Mouse (Mus musculus) liver, embryonic 13.5 days (tissue): Measurements from ENCODE around the gene Tec. TPM values are rescaled to one million over a fixed set of nuclear protein-coding genes. Genes with fewer than 3 reads are reported as not detected.

ENCODE experiments used
- ATAC-seq: fragments of 200-750 bp; cut with Nextera tagmentation; 2 replicates; pipeline ENCODE4 v1.8.0; 2017; ENCODE audit warnings: low read depth, mild to moderate bottlenecking, moderate number of reproducible peaks, moderate library complexity
- DNase-seq: peaks from one replicate; pipeline ENCODE4 v3.0.0; 2022
- H3K27ac ChIP-seq: fragments of 300-500 bp; sonication (generic); 2 replicates; pipeline ENCODE4 v1.5.1; 2015; ENCODE audit warnings: moderate library complexity, mild to moderate bottlenecking, inconsistent platforms
- H3K27me3 ChIP-seq: fragments of 300-500 bp; sonication (generic); 2 replicates; pipeline ENCODE4 v1.6.1; 2015; ENCODE audit warnings: mild to moderate bottlenecking, inconsistent platforms
- H3K36me3 ChIP-seq: fragments of 300-500 bp; sonication (generic); 2 replicates; pipeline ENCODE4 v1.6.1; 2015; ENCODE audit warnings: mild to moderate bottlenecking, inconsistent platforms
- H3K4me1 ChIP-seq: fragments of 300-500 bp; sonication (generic); replicated peaks from 2 replicates; pipeline ENCODE4 v1.6.1; 2015; ENCODE audit warnings: inconsistent platforms
- H3K4me2 ChIP-seq: fragments of 300-500 bp; sonication (generic); 2 replicates; pipeline ENCODE4 v1.6.1; 2015; ENCODE audit warnings: inconsistent platforms, mild to moderate bottlenecking, moderate library complexity
- H3K4me3 ChIP-seq: fragments of 300-500 bp; sonication (generic); replicated peaks from 2 replicates; pipeline ENCODE4 v1.5.1; 2015; ENCODE audit warnings: mild to moderate bottlenecking, inconsistent platforms
- H3K9ac ChIP-seq: fragments of 300-500 bp; sonication (generic); 2 replicates; pipeline ENCODE4 v1.6.1; 2015; ENCODE audit warnings: mild to moderate bottlenecking, inconsistent platforms
- H3K9me3 ChIP-seq: fragments of 300-500 bp; sonication (generic); replicated peaks from 2 replicates; pipeline ENCODE4 v1.6.1; 2016; ENCODE audit warnings: inconsistent platforms
- WGBS: fragments of 180-500 bp; shearing (Covaris S2); methylation state at CpG from one replicate; pipeline ENCODE4 v1.1.7; 2015; ENCODE audit not compliant: insufficient replicate concordance; 5-methylcytosine and 5-hydroxymethylcytosine counted together
- polyA plus RNA-seq: library from polyadenylated mRNA; unstranded; fragments of >200 nt; fragmentation: Nextera tagmentation; extraction: Ambion mirVana; gene quantifications from 2 replicates; pipeline ENCODE4 v1.2.1, GENCODE M21; 2015

The Tec gene
- polyA plus RNA-seq: 3.9 and 5.2 TPM in 2 replicates

DNA sequence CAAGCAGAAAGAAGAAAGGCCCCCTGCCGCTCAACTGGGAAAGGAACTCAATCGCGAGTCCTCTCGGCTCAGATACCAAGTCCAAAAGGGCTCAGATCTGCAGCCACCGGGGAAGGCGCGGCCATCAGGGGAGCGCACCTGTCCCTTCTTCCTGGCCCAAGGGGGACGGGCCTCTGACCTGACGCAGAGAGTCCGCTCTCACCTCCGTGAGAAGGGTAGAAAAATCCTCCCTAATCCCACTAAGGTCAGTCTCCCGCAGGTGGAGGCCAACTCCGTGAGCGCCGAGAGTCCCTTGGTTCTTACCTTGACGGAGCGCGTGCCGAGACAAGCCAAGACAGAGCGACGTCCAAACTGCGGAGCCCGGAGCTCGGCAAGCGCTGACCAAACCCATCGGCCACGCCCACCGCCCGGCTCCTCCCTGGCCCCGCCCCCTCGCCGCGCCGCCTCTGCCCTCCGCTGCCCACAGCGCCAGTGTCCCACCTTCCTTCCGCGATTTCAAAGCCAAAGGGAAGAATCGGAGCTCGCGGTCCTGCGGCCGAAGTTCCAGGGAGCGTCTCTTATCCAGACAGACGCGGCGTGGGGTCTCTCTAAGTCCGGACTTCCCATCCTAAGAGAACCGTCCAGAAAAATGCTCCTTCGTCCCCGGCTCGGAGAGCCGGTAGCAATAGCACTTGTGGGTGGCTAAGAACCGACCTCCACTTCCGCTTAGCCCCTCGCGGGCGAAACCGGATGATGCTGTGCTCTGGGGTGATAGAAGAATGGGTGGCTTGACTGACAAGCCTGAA, at the start of gene Tec:
Gene Tec, minus strand, starts transcription at position 393 of the 785 bp plus-strand sequence.
- peaks cover 39% of the 10 kb centered on the region for H3K27me3 ChIP-seq
- peak within 1 kb of the TSS; percentile 57 for H3K9ac ChIP-seq
- DNase-seq (peak; percentile 83), ATAC-seq (peak; percentile 90)
- H3K4me2 ChIP-seq: peak within 1 kb of the TSS; percentile 76
- no peaks in the 10 kb centered on the region for H3K9me3 ChIP-seq
- no peak within 1 kb of the TSS for H3K27ac ChIP-seq
- peak within 1 kb of the TSS; percentile 63 for H3K4me3 ChIP-seq
- under 1% methylated on average over 60 of the region's 60 CpGs for WGBS
- no peaks in the 10 kb centered on the region for H3K36me3 ChIP-seq
- H3K4me1 ChIP-seq: peaks cover 39% of the 10 kb centered on the region

DNA sequence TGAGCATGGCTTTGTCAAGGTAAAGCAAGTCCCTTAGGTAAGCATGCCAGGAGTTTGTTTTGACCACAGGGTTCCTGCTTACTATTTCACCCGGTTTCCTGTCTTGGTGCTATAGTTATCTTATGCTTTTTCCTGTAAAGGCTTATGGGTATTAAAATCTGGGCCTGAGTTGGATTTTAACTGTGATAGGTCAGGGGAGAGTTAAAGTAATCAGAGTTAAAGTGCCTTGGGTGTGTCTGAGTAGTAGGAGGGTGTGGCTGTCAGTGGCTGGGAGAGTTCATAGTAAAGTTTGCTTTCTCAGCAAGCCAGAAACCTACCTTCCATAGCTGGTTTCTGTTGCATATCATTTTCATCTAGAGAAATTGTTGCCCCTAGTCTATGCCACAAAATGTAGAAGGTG, 48.6 kb upstream of the Tec start:
- ATAC-seq (no peak), DNase-seq (no peak)
- Histone ChIP-seq H3K9ac (no peak overlapping the region), H3K4me1 (peaks cover 45% of the 10 kb centered on the region), H3K9me3 (no peaks in the 10 kb centered on the region), H3K27me3 (peaks cover 14% of the 10 kb centered on the region; the same call in 1 of the 2 replicates), H3K27ac (no peak overlapping the region), H3K4me3 (peak overlapping the region; percentile 91; the same call in 1 of the 2 replicates), H3K36me3 (no peaks in the 10 kb centered on the region), H3K4me2 (peak overlapping the region; percentile 97)
- WGBS: 7% methylated on average over 1 of the region's 1 CpGs

- Histone ChIP-seq H3K27me3 (peaks cover 14% of the 10 kb centered on the region; the same call in 1 of the 2 replicates), H3K27ac (no peak overlapping the region), H3K9me3 (no peaks in the 10 kb centered on the region), H3K9ac (peak overlapping the region; percentile 24; the same call in 1 of the 2 replicates), H3K36me3 (no peaks in the 10 kb centered on the region), H3K4me1 (peaks cover 52% of the 10 kb centered on the region), H3K4me3 (peak overlapping the region; percentile 91), H3K4me2 (peak overlapping the region; percentile 97)
- DNase-seq (no peak), ATAC-seq (no peak)
- 57% methylated on average over 4 of the region's 4 CpGs for WGBS
Observed at GRCm38 (mm10) chr5:72916048-72916447, 47.8 kb upstream of the Tec start.

GRCm38 (mm10) chr5:72914633-72915561, 46.6 kb upstream of the Tec start:
- H3K9ac ChIP-seq: peak overlapping the region; percentile 93
- H3K27me3 ChIP-seq: peaks cover 14% of the 10 kb centered on the region; the same call in 1 of the 2 replicates
- no peaks in the 10 kb centered on the region for H3K9me3 ChIP-seq
- WGBS: under 1% methylated on average over 66 of the region's 66 CpGs
- no peak; the same call in none of the 2 replicates for ATAC-seq
- H3K27ac ChIP-seq: peak overlapping the region; percentile 87
- H3K4me2 ChIP-seq: peak overlapping the region; percentile 97
- peak overlapping the region; percentile 91 for H3K4me3 ChIP-seq
- DNase-seq: peak; percentile 33
- no peaks in the 10 kb centered on the region for H3K36me3 ChIP-seq
- peaks cover 62% of the 10 kb centered on the region for H3K4me1 ChIP-seq

DNA sequence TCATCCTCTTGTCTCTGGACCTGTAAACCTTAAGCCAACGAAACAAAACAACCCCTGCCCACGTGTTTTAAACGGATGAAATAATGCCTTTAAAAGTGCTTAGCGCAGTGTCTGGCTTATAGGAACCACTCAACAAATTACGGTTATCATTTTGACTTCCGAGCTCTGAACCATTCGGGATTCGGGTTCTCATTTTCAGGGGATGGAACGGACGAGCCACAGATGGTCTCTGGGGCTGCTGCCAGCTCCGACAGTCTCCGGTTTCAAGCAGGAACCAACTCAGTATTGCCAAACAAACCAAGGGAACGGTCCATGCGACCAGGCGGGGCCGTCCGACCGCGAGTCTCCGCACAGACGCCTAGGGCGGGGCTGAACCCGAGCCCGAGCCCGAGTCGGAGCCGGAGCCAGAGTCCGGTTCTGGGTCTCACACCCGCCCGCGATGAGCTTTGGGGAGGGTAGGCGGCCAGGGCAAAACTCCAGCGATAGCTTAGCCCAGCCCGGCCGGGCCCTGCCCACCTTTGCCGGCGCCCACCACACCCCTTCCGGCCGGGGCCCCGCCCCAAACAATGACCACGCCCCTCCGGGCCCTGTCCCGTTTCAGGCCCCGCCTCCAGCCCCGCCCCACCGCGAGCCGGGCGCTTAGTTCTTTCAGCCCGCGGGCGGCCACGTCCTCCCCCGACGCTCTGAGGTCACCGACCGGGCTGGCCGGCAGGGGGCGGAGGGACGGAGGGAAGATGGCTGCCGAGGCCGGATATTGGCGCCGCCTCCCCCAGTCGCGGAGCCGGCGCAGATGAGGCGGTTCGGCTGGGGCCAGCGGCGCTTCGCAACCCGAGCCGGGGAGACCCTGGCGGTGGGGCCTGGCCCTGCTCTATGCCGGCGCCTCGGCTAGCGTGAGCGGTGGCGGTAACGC, 45.6 kb upstream of the Tec start, which contains the start of gene Slain2:
Gene Slain2, plus strand, starts transcription at position 657 of the 910 bp plus-strand sequence.
- H3K4me1 ChIP-seq: peaks cover 71% of the 10 kb centered on the region
- DNase-seq: peak; percentile 98
- H3K4me2 ChIP-seq: peak within 1 kb of the TSS; percentile 97
- H3K36me3 ChIP-seq: no peaks in the 10 kb centered on the region
- H3K4me3 ChIP-seq: peak within 1 kb of the TSS; percentile 91
- no peaks in the 10 kb centered on the region for H3K9me3 ChIP-seq
- whole genome bisulfite sequencing: under 1% methylated on average over 80 of the region's 83 CpGs
- peak within 1 kb of the TSS; percentile 87 for H3K27ac ChIP-seq
- H3K27me3 ChIP-seq: peaks cover 14% of the 10 kb centered on the region; the same call in 1 of the 2 replicates
- H3K9ac ChIP-seq: peak within 1 kb of the TSS; percentile 93
- peak; percentile 91 for ATAC-seq

- H3K4me3 ChIP-seq: no peak overlapping the region
- H3K4me2 ChIP-seq: no peak overlapping the region
- no peaks in the 10 kb centered on the region for H3K36me3 ChIP-seq
- WGBS: 22% methylated on average over 3 of the region's 3 CpGs
- H3K9ac ChIP-seq: no peak overlapping the region
- no peak overlapping the region for H3K27ac ChIP-seq
- H3K4me1 ChIP-seq: peaks cover 70% of the 10 kb centered on the region
- no peak for DNase-seq
- no peak for ATAC-seq
- no peaks in the 10 kb centered on the region for H3K9me3 ChIP-seq
- peaks cover 10% of the 10 kb centered on the region; the same call in 1 of the 2 replicates for H3K27me3 ChIP-seq
Observed at GRCm38 (mm10) chr5:72911284-72911683, 43.0 kb upstream of the Tec start.

DNA sequence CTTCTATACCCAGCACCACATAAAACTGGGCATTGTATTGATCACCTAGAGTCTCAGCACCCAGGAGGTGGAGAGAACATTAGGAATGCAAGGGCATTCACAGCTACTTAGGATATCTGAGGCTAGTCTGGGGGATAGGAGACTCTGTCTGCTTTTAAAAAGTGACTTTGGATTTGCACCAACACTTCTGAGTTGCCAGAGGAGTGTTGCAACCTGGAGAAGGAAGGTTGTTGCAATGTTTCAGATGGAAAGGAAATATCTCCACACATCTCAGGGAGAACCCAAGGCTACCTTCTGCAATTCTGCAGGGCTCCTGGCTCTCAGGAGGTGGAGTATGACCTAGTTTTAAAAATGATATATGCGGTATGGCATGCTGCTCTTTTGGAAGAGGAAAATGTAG, 42.1 kb upstream of the Tec start:
- Histone ChIP-seq H3K27me3 (0 out of 2 replicates have a peak, but pooled peaks cover 4% of the 10 kb centered on the region), H3K9ac (no peak overlapping the region)

GRCm38 (mm10) chr5:72909363-72909762, 41.1 kb upstream of the Tec start:
- 18% methylated on average over 4 of the region's 4 CpGs for WGBS
- Histone ChIP-seq H3K36me3 (no peaks in the 10 kb centered on the region), H3K4me2 (no peak overlapping the region), H3K4me1 (peaks cover 54% of the 10 kb centered on the region), H3K4me3 (no peak overlapping the region), H3K9me3 (no peaks in the 10 kb centered on the region), H3K27me3 (no peaks in the 10 kb centered on the region), H3K9ac (no peak overlapping the region), H3K27ac (no peak overlapping the region)
- DNase-seq (no peak), ATAC-seq (no peak)

More for the DNA sequence above, 42.1 kb upstream of the Tec start:
- Histone ChIP-seq H3K27ac (no peak overlapping the region), H3K4me3 (no peak overlapping the region), H3K9me3 (no peaks in the 10 kb centered on the region), H3K4me1 (peaks cover 60% of the 10 kb centered on the region), H3K4me2 (no peak overlapping the region), H3K36me3 (no peaks in the 10 kb centered on the region)
- ATAC-seq (no peak), DNase-seq (no peak)
- WGBS: 69% methylated on average over 1 of the region's 1 CpGs

DNA sequence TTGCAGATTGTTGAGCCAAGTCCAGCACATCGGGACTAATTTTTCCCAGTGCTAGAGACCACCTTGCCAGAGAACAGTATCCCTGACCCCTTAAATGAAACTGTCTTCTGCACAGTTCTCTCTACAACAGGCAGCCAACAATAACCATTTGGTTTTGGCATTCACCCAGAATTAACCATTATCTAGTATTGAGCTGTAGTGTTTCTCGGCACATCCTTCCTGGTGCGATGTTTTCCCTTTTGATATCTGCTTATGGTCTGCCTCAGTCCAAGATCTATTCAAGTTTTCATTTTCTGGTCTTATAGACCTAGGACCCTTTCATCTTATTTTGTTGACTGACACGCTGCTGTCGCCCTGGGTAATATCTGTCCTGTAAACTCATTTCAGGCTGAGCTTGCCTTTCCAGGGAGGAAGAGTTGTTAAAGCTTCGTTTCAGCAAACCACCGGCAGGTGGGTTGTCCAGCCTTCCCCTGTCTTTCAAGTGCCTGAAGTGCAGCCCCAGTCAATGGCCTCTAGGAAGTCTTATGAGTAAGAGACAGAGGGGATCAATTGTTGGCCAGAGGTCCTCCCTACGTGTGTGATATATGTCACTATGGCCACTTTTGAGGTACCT, 40.1 kb upstream of the Tec start:
- no peaks in the 10 kb centered on the region for H3K36me3 ChIP-seq
- H3K4me2 ChIP-seq: no peak overlapping the region
- DNase-seq (no peak), ATAC-seq (no peak)
- H3K27me3 ChIP-seq: no peaks in the 10 kb centered on the region
- H3K9me3 ChIP-seq: no peaks in the 10 kb centered on the region
- no peak overlapping the region for H3K9ac ChIP-seq
- peaks cover 51% of the 10 kb centered on the region for H3K4me1 ChIP-seq
- H3K27ac ChIP-seq: no peak overlapping the region
- 48% methylated on average over 8 of the region's 8 CpGs for WGBS
- H3K4me3 ChIP-seq: no peak overlapping the region

DNA sequence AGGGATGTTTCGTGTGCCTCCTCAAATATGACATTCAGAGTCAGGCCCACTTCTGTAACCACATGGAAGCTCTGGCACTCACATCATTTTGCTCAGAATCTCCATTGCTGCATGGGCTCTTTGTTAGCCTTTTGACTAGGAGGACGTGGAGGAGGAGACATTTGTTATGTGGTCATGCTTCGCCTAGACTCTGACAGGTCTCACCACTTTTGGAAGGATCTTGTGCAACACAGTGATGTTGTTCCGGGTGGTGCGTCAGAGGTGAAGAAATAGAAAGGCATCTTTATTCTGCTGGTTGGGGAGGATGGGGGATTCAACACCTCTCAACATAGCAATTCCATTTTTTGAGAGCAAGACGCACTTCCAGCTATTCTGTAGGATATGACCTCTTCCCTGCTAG, 39.1 kb upstream of the Tec start:
- ATAC-seq: no peak
- Histone ChIP-seq H3K4me1 (peaks cover 40% of the 10 kb centered on the region), H3K36me3 (no peaks in the 10 kb centered on the region), H3K27ac (no peak overlapping the region), H3K9me3 (no peaks in the 10 kb centered on the region), H3K27me3 (no peaks in the 10 kb centered on the region), H3K9ac (no peak overlapping the region), H3K4me3 (no peak overlapping the region), H3K4me2 (no peak overlapping the region)
- 57% methylated on average over 6 of the region's 6 CpGs for WGBS
- DNase-seq: no peak
